Mouse (Mus musculus) E14TG2a.4 (cell line): Measurements from ENCODE around the gene 2810006K23Rik.

Experiments used
- CTCF ChIP-seq: conservative IDR thresholded peaks from 2 replicates; pipeline ENCODE4 v1.5.1; 2014; ENCODE audit warnings: low read length
- NANOG ChIP-seq: IDR thresholded peaks from 2 replicates; pipeline ENCODE4 v1.6.1; 2014; ENCODE audit warnings: borderline replicate concordance, low read length, mixed read lengths
- POU5F1 ChIP-seq: IDR thresholded peaks from 2 replicates; pipeline ENCODE4 v1.6.1; 2014; ENCODE audit warnings: low read length, borderline replicate concordance

- TF ChIP-seq CTCF: no peak; the same call in 1 of the 2 replicates
- no peak for TF ChIP-seq POU5F1
- TF ChIP-seq NANOG: no peak
Measured at GRCm38 (mm10) chr5:124284330-124284729, 43.6 kb upstream of the 2810006K23Rik start.
